Mouse (Mus musculus): Measurements from ENCODE around the gene Strn. TPM values are rescaled to one million over a fixed set of nuclear protein-coding genes. Genes with fewer than 3 reads are reported as not detected.

Gene Strn
- 5.2 TPM in 2 replicates for polyA plus RNA-seq (2015; fragmentation: Nextera tagmentation; extraction: Ambion mirVana)

GRCm38 (mm10) chr17:78737096-78737495 lies at the start of gene Strn:
TSS of gene Strn (minus strand) at chr17:78737196.
- Histone ChIP-seq H3K4me3 (ENCODE audit: low read length) (peak within 1 kb of the TSS; percentile 79), H3K4me1 (replicated peaks; ENCODE audit: control insufficient read depth, insufficient read depth, low read length) (peaks cover 16% of the 10 kb centered on the region; the same call in 1 of the 2 replicates), H3K4me2 (ENCODE audit: low read depth, low read length) (peak within 1 kb of the TSS; percentile 89), H3K9me3 (ENCODE audit: control insufficient read depth, low read length) (no peaks in the 10 kb centered on the region), H3K27me3 (ENCODE audit: control insufficient read depth, insufficient read depth, low read depth, low read length) (no peaks in the 10 kb centered on the region), H3K36me3 (ENCODE audit: control insufficient read depth, insufficient read depth, low read length) (no peaks in the 10 kb centered on the region), H3K9ac (ENCODE audit: low read length) (peak within 1 kb of the TSS; percentile 90), H3K27ac (ENCODE audit: low read length) (peak within 1 kb of the TSS; percentile 94)
- no peak for ATAC-seq (ENCODE audit: low read depth)
- 38% methylated on average over 4 of the region's 4 CpGs for WGBS

DNA sequence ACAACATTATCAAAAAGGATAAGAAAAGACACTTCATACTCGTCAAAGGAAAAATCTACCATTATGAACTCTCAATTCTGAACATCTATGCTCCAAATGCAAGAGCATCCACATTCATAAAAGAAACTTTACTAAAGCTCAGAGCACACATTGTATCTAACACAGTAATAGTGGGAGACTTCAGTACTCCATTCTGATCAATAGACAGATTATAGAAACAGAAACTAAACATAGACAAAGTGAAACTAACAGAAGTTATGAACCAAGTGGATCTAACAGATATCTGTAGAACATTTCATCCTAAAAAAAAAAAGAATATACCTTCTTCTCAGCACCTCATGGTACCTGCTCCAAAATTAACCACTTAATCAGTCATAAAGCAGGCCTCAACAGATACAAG lies 41.8 kb upstream of the Strn start:
- Histone ChIP-seq H3K4me3 (ENCODE audit: low read length) (no peak overlapping the region), H3K9ac (ENCODE audit: low read length) (no peak overlapping the region), H3K27me3 (ENCODE audit: control insufficient read depth, insufficient read depth, low read depth, low read length) (no peaks in the 10 kb centered on the region), H3K36me3 (ENCODE audit: control insufficient read depth, insufficient read depth, low read length) (peaks cover 2% of the 10 kb centered on the region), H3K27ac (ENCODE audit: low read length) (no peak overlapping the region), H3K4me2 (ENCODE audit: low read depth, low read length) (no peak overlapping the region), H3K9me3 (ENCODE audit: control insufficient read depth, low read length) (no peaks in the 10 kb centered on the region), H3K4me1 (replicated peaks; ENCODE audit: control insufficient read depth, insufficient read depth, low read length) (no peaks in the 10 kb centered on the region)
- ATAC-seq (ENCODE audit: low read depth) = no peak
- 71% methylated on average over 1 of the region's 1 CpGs for WGBS

DNA sequence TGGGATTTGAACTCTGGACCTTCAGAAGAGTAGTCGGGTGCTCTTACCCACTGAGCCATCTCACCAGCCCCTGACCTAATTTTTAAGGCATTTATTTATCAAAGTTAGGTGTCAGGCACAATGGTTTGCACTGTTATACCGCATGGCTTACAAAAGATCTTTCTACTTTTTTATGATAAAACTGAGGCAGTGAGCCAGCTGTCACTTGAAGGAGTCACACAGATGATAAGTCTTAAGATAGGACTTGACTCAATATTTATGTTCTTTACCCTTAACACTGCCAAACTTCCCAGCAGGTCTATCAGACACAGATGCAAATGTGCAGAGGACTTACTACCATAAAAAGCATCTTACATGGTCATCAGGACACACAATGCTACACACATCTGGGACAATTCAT lies 35.3 kb upstream of the Strn start:
- no peak overlapping the region for H3K4me3 ChIP-seq (ENCODE audit: low read length)
- H3K36me3 ChIP-seq (ENCODE audit: control insufficient read depth, insufficient read depth, low read length) = peaks cover 2% of the 10 kb centered on the region; the same call in 1 of the 2 replicates
- no peak overlapping the region for H3K4me2 ChIP-seq (ENCODE audit: low read depth, low read length)
- no peak overlapping the region for H3K27ac ChIP-seq (ENCODE audit: low read length)
- WGBS = 51% methylated on average over 2 of the region's 2 CpGs
- no peak for ATAC-seq (ENCODE audit: low read depth)
- H3K9me3 ChIP-seq (ENCODE audit: control insufficient read depth, low read length) = no peaks in the 10 kb centered on the region
- no peaks in the 10 kb centered on the region for H3K4me1 ChIP-seq (replicated peaks; ENCODE audit: control insufficient read depth, insufficient read depth, low read length)
- no peaks in the 10 kb centered on the region for H3K27me3 ChIP-seq (ENCODE audit: control insufficient read depth, insufficient read depth, low read depth, low read length)
- H3K9ac ChIP-seq (ENCODE audit: low read length) = no peak overlapping the region

DNA sequence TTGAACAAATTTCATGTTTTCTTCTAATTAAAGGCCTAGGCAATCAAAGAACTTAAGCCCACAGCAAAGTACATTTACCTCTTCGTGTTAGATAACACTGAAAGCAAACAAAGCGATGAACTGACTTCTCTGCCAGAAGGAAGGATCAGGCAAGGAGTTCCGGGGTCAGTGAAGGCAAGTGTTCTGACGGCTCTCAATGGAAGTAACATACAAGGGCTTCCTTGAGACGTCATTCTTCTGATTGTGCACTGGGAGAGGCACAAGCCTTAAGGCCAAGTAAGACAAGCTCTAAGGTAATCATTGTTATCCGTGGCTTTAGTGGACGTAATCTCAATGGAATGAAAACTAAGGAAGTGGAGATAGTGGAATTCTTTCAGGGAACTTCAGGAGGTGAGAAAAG lies 33.9 kb upstream of the Strn start:
- H3K27me3 ChIP-seq (ENCODE audit: control insufficient read depth, insufficient read depth, low read depth, low read length) = no peaks in the 10 kb centered on the region
- no peak for ATAC-seq (ENCODE audit: low read depth)
- H3K4me1 ChIP-seq (replicated peaks; ENCODE audit: control insufficient read depth, insufficient read depth, low read length) = no peaks in the 10 kb centered on the region
- H3K27ac ChIP-seq (ENCODE audit: low read length) = no peak overlapping the region
- no peaks in the 10 kb centered on the region; the same call in 1 of the 2 replicates for H3K9me3 ChIP-seq (ENCODE audit: control insufficient read depth, low read length)
- H3K4me2 ChIP-seq (ENCODE audit: low read depth, low read length) = no peak overlapping the region
- H3K4me3 ChIP-seq (ENCODE audit: low read length) = no peak overlapping the region
- peaks cover 5% of the 10 kb centered on the region; the same call in 1 of the 2 replicates for H3K36me3 ChIP-seq (ENCODE audit: control insufficient read depth, insufficient read depth, low read length)
- H3K9ac ChIP-seq (ENCODE audit: low read length) = no peak overlapping the region
- WGBS = 48% methylated on average over 7 of the region's 7 CpGs

GRCm38 (mm10) chr17:78769341-78769740 lies 32.3 kb upstream of the Strn start:
- no peak for ATAC-seq (ENCODE audit: low read depth)
- H3K4me3 ChIP-seq (ENCODE audit: low read length) = no peak overlapping the region
- WGBS = 70% methylated on average over 3 of the region's 3 CpGs

DNA sequence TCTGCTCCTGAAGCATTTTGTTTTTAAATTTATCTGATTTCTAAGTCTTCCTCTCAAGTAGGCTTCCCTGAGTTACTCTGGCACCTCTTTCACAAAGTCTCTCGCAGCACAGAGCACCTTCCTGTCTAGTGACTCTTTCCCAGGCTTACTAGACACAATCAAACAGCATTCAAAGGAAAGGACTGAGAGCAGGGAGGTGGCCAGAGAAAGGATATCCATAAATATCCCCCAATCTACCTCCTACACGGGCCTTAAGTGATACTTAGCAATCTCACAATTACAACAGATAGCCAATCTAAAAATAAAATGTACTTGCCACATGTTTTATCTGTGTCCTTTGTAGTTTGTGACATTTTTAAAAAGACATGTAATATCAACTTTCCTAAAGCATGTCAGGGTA lies 31.9 kb upstream of the Strn start:
- H3K4me1 ChIP-seq (replicated peaks; ENCODE audit: control insufficient read depth, insufficient read depth, low read length) = no peaks in the 10 kb centered on the region
- WGBS = 51% methylated on average over 2 of the region's 2 CpGs
- no peak overlapping the region for H3K4me3 ChIP-seq (ENCODE audit: low read length)
- no peak overlapping the region for H3K9ac ChIP-seq (ENCODE audit: low read length)
- H3K27ac ChIP-seq (ENCODE audit: low read length) = no peak overlapping the region
- ATAC-seq (ENCODE audit: low read depth) = no peak
- no peak overlapping the region for H3K4me2 ChIP-seq (ENCODE audit: low read depth, low read length)
- no peaks in the 10 kb centered on the region for H3K27me3 ChIP-seq (ENCODE audit: control insufficient read depth, insufficient read depth, low read depth, low read length)
- H3K36me3 ChIP-seq (ENCODE audit: control insufficient read depth, insufficient read depth, low read length) = peaks cover 12% of the 10 kb centered on the region
- H3K9me3 ChIP-seq (ENCODE audit: control insufficient read depth, low read length) = no peaks in the 10 kb centered on the region; the same call in 1 of the 2 replicates

More at GRCm38 (mm10) chr17:78769341-78769740, 32.3 kb upstream of the Strn start:
- Histone ChIP-seq H3K4me1 (replicated peaks; ENCODE audit: control insufficient read depth, insufficient read depth, low read length) (no peaks in the 10 kb centered on the region), H3K9ac (ENCODE audit: low read length) (no peak overlapping the region), H3K9me3 (ENCODE audit: control insufficient read depth, low read length) (no peaks in the 10 kb centered on the region; the same call in 1 of the 2 replicates), H3K36me3 (ENCODE audit: control insufficient read depth, insufficient read depth, low read length) (peaks cover 8% of the 10 kb centered on the region), H3K27ac (ENCODE audit: low read length) (no peak overlapping the region), H3K27me3 (ENCODE audit: control insufficient read depth, insufficient read depth, low read depth, low read length) (no peaks in the 10 kb centered on the region), H3K4me2 (ENCODE audit: low read depth, low read length) (no peak overlapping the region)

GRCm38 (mm10) chr17:78767546-78767945 lies 30.6 kb upstream of the Strn start:
- H3K27me3 ChIP-seq (ENCODE audit: control insufficient read depth, insufficient read depth, low read depth, low read length) = no peaks in the 10 kb centered on the region
- H3K4me3 ChIP-seq (ENCODE audit: low read length) = no peak overlapping the region
- H3K9ac ChIP-seq (ENCODE audit: low read length) = no peak overlapping the region
- H3K9me3 ChIP-seq (ENCODE audit: control insufficient read depth, low read length) = no peaks in the 10 kb centered on the region; the same call in 1 of the 2 replicates
- no peak overlapping the region for H3K27ac ChIP-seq (ENCODE audit: low read length)
- H3K4me1 ChIP-seq (replicated peaks; ENCODE audit: control insufficient read depth, insufficient read depth, low read length) = no peaks in the 10 kb centered on the region
- peaks cover 12% of the 10 kb centered on the region for H3K36me3 ChIP-seq (ENCODE audit: control insufficient read depth, insufficient read depth, low read length)
- no peak for ATAC-seq (ENCODE audit: low read depth)
- WGBS = 69% methylated on average over 8 of the region's 8 CpGs
- H3K4me2 ChIP-seq (ENCODE audit: low read depth, low read length) = no peak overlapping the region

DNA sequence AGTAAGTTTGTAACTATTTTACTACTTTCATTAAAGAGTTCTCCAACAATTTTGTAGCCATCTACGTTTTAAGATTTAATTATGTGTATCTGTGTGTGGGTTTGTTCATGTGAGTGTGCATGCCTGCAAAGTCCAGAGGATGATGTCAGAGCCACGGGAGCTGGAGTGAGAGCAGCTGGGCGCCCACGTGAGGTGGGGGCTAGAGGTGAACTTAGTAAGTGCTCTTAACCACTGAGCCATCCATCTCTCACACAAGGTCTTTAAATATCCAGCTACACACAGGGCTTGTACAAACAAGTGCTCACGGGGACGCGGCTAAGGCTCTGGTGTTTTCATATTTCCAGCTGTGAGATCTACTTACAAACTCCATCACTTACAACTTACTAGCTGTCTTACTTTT lies 29.1 kb upstream of the Strn start:
- Histone ChIP-seq H3K4me1 (replicated peaks; ENCODE audit: control insufficient read depth, insufficient read depth, low read length) (no peaks in the 10 kb centered on the region), H3K27me3 (ENCODE audit: control insufficient read depth, insufficient read depth, low read depth, low read length) (no peaks in the 10 kb centered on the region), H3K4me2 (ENCODE audit: low read depth, low read length) (no peak overlapping the region), H3K27ac (ENCODE audit: low read length) (no peak overlapping the region), H3K9ac (ENCODE audit: low read length) (no peak overlapping the region), H3K9me3 (ENCODE audit: control insufficient read depth, low read length) (no peaks in the 10 kb centered on the region; the same call in 1 of the 2 replicates), H3K36me3 (ENCODE audit: control insufficient read depth, insufficient read depth, low read length) (peaks cover 14% of the 10 kb centered on the region), H3K4me3 (ENCODE audit: low read length) (no peak overlapping the region)
- no peak for ATAC-seq (ENCODE audit: low read depth)
- 63% methylated on average over 7 of the region's 7 CpGs for WGBS

DNA sequence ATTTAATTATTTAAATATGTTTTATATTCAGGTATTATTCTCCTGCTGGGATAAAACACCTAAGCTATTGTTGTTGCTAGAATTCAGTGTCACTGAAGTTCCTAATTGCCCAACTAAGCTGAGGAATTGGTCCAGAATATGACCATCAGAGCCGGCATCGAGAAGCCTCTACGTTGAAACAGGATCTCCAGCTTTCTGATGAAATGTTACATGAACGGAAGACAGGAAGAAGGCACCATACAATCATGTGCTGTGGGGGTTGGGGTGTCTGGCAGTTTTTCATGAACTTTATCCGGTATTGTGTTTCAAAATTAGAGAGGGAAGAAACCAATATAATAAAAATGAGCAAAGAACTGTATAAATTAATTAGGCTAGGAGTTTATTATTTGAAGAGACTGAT lies 26.3 kb upstream of the Strn start:
- peaks cover 14% of the 10 kb centered on the region for H3K36me3 ChIP-seq (ENCODE audit: control insufficient read depth, insufficient read depth, low read length)
- no peak overlapping the region for H3K4me3 ChIP-seq (ENCODE audit: low read length)
- no peak overlapping the region for H3K4me2 ChIP-seq (ENCODE audit: low read depth, low read length)
- H3K4me1 ChIP-seq (replicated peaks; ENCODE audit: control insufficient read depth, insufficient read depth, low read length) = no peaks in the 10 kb centered on the region
- H3K9ac ChIP-seq (ENCODE audit: low read length) = no peak overlapping the region
- no peaks in the 10 kb centered on the region for H3K27me3 ChIP-seq (ENCODE audit: control insufficient read depth, insufficient read depth, low read depth, low read length)
- no peak overlapping the region for H3K27ac ChIP-seq (ENCODE audit: low read length)
- no peak for ATAC-seq (ENCODE audit: low read depth)
- H3K9me3 ChIP-seq (ENCODE audit: control insufficient read depth, low read length) = no peaks in the 10 kb centered on the region; the same call in 1 of the 2 replicates
- 87% methylated on average over 5 of the region's 5 CpGs for WGBS
